Mouse (Mus musculus) stomach, embryonic 16.5 days (tissue): Measurements from ENCODE around the gene Mllt1. TPM values are rescaled to one million over a fixed set of nuclear protein-coding genes. Genes with fewer than 3 reads are reported as not detected.

ENCODE experiments used
- ATAC-seq: fragments of 200-750 bp; cut with Nextera tagmentation; 2 replicates; pipeline ENCODE4 v1.8.0; 2017; ENCODE audit warnings: moderate number of reproducible peaks, moderate TSS enrichment; ENCODE audit not compliant: insufficient read depth, low FRiP score
- H3K27ac ChIP-seq: fragments of 300-500 bp; sonication (generic); 2 replicates; pipeline ENCODE4 v1.5.1; 2014; ENCODE audit warnings: low read length
- H3K27me3 ChIP-seq: fragments of 300-500 bp; sonication (generic); 2 replicates; pipeline ENCODE4 v1.6.1; 2014; ENCODE audit warnings: low read length, control low read depth, mixed read lengths; ENCODE audit not compliant: control insufficient read depth, insufficient read depth
- H3K36me3 ChIP-seq: fragments of 300-500 bp; sonication (generic); 2 replicates; pipeline ENCODE4 v1.6.1; 2014; ENCODE audit warnings: low read length; ENCODE audit not compliant: control insufficient read depth, insufficient read depth
- H3K4me1 ChIP-seq: fragments of 300-500 bp; sonication (generic); 2 replicates; pipeline ENCODE4 v1.6.1; 2014; ENCODE audit warnings: low read length, control low read depth, mixed read lengths; ENCODE audit not compliant: control insufficient read depth, insufficient read depth
- H3K4me2 ChIP-seq: fragments of 300-500 bp; sonication (generic); 2 replicates; pipeline ENCODE4 v1.6.1; 2014; ENCODE audit warnings: low read depth, low read length, mixed read lengths
- H3K4me3 ChIP-seq: fragments of 300-500 bp; sonication (generic); replicated peaks from 2 replicates; pipeline ENCODE4 v1.5.1; 2014; ENCODE audit warnings: mild to moderate bottlenecking, low read length
- H3K9ac ChIP-seq: fragments of 300-500 bp; sonication (generic); 2 replicates; pipeline ENCODE4 v1.6.1; 2014; ENCODE audit warnings: low read length
- H3K9me3 ChIP-seq: fragments of 300-500 bp; sonication (generic); replicated peaks from 2 replicates; pipeline ENCODE4 v1.6.1; 2016; ENCODE audit warnings: low read length, control low read depth; ENCODE audit not compliant: control insufficient read depth
- WGBS: fragments of 180-500 bp; shearing (Covaris S2); extraction: QIAGEN DNeasy Blood & Tissue Kit; methylation state at CpG from one replicate; pipeline ENCODE4 v1.1.7; 2014; 5-methylcytosine and 5-hydroxymethylcytosine counted together
- polyA plus RNA-seq: library from polyadenylated mRNA; unstranded; fragments of >200 nt; fragmentation: Nextera tagmentation; extraction: Ambion mirVana; gene quantifications from 2 replicates; pipeline ENCODE4 v1.2.1, GENCODE M21; 2015

Mllt1 gene
- polyA plus RNA-seq, 1 experiment from 2014 or later: 25.5 TPM

DNA sequence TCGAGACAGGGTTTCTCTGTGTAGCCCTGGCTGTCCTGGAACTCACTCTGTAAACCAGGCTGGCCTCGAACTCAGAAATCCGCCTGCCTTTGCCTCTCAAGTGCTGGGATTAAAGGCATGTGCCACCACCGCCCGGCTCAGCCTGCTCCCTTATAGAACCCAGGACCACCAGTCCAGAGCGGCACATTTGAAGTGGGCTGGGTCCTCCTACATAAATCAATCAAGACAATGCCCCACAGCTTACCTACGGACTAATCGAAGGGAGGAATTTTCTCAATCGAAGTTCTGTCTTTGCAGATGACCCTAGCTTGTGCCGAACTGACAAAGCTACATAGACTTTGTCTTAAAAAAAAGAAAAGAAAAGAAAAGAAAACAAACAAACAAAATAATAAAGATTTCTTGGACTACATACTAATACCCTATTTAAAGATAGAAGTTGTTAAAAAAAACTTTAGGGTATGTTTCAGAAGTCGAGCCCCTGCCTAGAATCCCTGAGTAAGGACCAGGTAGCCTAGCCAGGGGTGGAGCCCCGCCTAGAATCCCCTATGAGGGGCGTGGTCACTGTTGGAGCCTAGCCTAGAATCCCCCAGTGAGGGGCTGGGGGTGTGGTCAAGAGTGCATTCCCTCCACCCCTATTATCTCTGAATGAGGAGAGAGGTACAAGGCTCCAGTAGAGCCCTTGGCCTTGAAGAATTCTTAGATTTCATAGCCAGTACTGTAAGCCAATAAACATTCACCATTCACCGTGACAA lies 38.9 kb upstream of the Mllt1 start:
- Histone ChIP-seq H3K4me3 (no peak overlapping the region), H3K9ac (no peak overlapping the region), H3K4me1 (no peaks in the 10 kb centered on the region), H3K4me2 (no peak overlapping the region), H3K9me3 (no peaks in the 10 kb centered on the region), H3K36me3 (no peaks in the 10 kb centered on the region), H3K27ac (no peak overlapping the region), H3K27me3 (no peaks in the 10 kb centered on the region)
- ATAC-seq: no peak
- WGBS: 59% methylated on average over 13 of the region's 14 CpGs

DNA sequence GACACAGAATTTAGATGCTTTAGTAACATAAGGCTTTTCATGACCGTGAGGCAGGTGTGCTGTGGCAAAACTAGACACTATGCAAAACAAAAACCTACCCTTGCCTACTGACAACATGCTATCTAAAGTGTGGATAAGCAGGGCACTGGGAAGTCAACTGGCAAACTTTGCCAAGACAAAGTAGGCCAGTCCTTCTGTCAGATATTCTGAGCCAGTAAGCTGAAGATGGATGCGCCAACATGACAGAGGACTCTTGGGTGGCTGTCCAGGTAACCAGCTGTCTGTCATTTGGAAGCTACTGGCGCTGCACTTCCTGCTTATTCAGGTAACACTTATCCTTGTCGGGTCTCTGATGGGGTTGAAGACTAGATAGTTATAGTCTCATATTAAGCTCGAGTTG lies 34.9 kb upstream of the Mllt1 start:
- no peak overlapping the region for H3K4me3 ChIP-seq
- no peak overlapping the region for H3K27ac ChIP-seq
- no peak overlapping the region for H3K4me2 ChIP-seq
- no peaks in the 10 kb centered on the region for H3K36me3 ChIP-seq
- H3K4me1 ChIP-seq: no peaks in the 10 kb centered on the region
- H3K9ac ChIP-seq: no peak overlapping the region
- WGBS: 65% methylated on average over 5 of the region's 5 CpGs
- H3K9me3 ChIP-seq: no peaks in the 10 kb centered on the region
- no peak for ATAC-seq
- H3K27me3 ChIP-seq: no peaks in the 10 kb centered on the region

DNA sequence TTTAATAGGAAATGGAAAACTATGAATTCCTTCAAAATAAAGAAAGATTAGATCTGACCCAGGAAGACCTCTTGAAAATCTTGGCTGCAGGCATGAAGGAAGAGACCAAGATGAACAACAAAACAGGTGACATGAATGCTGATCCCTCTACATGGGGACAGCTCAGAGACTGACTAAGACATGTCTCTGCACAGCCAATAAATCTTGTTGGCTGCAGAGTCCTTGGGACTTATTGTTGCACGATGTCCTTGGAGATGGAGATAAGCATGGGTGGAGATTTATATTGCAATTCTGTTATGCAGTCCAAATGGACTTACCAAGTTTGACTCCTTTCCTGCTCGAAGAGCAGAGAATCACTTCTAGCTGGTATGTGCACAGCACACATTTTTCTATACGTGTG lies 34.1 kb upstream of the Mllt1 start:
- Histone ChIP-seq H3K9ac (no peak overlapping the region), H3K9me3 (no peaks in the 10 kb centered on the region), H3K4me1 (no peaks in the 10 kb centered on the region), H3K4me2 (no peak overlapping the region), H3K27me3 (no peaks in the 10 kb centered on the region), H3K36me3 (no peaks in the 10 kb centered on the region), H3K4me3 (no peak overlapping the region), H3K27ac (no peak overlapping the region)
- 52% methylated on average over 3 of the region's 3 CpGs for WGBS
- no peak for ATAC-seq

DNA sequence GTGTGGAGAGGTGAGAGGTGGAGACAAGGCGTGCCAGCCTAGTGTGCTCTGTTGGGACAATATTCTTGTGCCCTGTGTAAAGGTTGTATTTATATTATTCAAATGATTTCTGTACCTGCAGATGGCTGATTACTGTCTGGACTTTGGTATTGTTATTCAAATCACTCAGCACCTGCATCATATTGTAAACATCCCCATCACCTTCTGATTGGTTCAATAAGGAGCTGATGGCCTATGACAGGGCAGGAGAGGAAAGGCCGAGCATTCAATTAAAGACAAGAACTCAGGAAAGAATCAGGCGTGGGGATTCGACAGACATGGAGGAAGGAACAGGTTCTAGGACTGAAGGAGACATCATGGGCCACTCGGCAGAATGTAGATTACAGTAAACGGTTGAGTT lies 28.4 kb upstream of the Mllt1 start:
- H3K4me3 ChIP-seq: no peak overlapping the region
- H3K27me3 ChIP-seq: no peaks in the 10 kb centered on the region
- H3K9ac ChIP-seq: no peak overlapping the region
- no peaks in the 10 kb centered on the region for H3K4me1 ChIP-seq
- no peak for ATAC-seq
- no peaks in the 10 kb centered on the region for H3K9me3 ChIP-seq
- H3K36me3 ChIP-seq: no peaks in the 10 kb centered on the region
- no peak overlapping the region for H3K4me2 ChIP-seq
- WGBS: 72% methylated on average over 6 of the region's 6 CpGs
- H3K27ac ChIP-seq: no peak overlapping the region

DNA sequence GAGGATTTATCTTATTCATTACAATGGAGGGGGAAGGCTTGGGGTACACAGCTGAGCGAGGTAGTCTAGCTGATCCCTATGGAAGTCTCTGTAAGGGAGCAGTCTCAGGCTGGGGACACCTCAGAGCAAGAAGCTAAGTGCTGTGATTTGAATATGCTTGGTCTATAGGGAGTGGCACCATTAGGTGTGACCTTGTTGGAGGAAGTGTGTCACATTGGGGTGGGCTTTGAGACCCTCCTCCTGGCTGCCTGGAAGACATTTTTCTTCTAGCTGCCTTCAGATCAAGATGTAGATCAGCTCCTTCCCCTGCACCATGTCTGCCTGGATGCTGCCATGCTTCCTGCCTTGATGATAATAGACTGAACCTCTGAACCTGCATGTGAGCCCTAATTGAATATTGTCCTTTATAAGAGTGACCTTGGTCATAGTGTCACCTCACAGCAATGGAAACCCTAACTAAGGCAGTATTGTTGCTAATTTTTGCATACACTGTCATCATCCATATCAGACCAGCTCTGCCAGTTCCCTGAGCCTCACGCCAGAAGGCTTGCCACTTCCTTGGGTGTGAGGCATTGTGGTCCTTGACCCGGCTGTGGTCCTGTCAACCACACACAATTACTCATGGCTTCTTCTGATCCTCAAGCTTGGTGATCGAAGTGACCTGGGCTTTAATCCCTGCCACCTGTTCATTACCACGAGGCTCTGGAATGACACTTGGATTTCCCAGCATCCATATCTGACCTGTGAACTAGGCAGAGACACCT lies 27.6 kb upstream of the Mllt1 start:
- Histone ChIP-seq H3K4me3 (no peak overlapping the region), H3K4me1 (no peaks in the 10 kb centered on the region), H3K36me3 (no peaks in the 10 kb centered on the region), H3K9ac (no peak overlapping the region), H3K27ac (no peak overlapping the region), H3K4me2 (no peak overlapping the region), H3K9me3 (no peaks in the 10 kb centered on the region), H3K27me3 (no peaks in the 10 kb centered on the region)
- no peak for ATAC-seq
- WGBS: 67% methylated on average over 5 of the region's 5 CpGs

DNA sequence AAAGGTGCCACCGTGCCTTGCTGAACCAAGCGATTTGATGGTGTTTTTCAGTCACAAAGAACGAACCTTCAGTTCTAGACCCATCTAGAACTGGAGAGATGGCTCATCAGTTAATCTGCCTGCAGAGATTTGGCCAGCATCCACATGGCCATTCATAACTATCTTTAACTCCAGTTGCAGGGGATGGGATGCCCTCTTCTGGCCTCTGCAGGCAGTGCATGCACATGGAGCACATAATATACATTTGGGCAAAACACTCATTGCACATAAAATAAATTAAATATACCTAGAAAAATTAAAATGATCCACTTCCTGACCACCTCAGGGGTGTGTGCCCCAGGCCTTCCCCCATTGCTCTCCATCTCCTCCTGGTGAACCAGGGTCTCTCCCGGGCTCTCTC lies 26.7 kb upstream of the Mllt1 start:
- ATAC-seq: no peak
- Histone ChIP-seq H3K9me3 (no peaks in the 10 kb centered on the region), H3K4me2 (no peak overlapping the region), H3K36me3 (no peaks in the 10 kb centered on the region), H3K27ac (no peak overlapping the region), H3K4me1 (no peaks in the 10 kb centered on the region), H3K4me3 (no peak overlapping the region), H3K9ac (no peak overlapping the region), H3K27me3 (no peaks in the 10 kb centered on the region)
- WGBS: 89% methylated on average over 4 of the region's 4 CpGs

DNA sequence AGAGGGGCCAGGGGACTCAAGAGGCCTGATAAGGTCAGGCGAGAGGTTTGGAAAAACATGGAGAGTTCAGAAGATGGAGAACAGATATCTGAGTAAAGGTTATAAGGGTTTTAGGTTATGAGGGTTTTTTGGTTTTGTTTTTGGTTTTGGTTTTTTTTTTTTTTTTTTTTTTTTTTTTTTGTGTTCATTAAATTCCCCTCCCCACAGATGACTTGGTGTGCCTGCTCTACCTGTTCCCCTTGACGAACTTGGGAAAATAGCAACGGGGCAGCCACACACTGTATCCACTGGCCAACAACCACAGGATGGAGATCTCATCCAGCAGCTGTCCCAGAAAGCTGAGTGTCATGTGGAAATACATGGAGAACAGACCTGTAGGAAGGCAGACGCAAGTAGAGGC lies 23.5 kb upstream of the Mllt1 start:
- no peak for ATAC-seq
- no peaks in the 10 kb centered on the region for H3K27me3 ChIP-seq
- H3K4me1 ChIP-seq: no peaks in the 10 kb centered on the region
- no peaks in the 10 kb centered on the region for H3K36me3 ChIP-seq
- H3K27ac ChIP-seq: no peak overlapping the region
- H3K4me2 ChIP-seq: no peak overlapping the region
- H3K9ac ChIP-seq: no peak overlapping the region
- 73% methylated on average over 4 of the region's 4 CpGs for WGBS
- H3K9me3 ChIP-seq: no peaks in the 10 kb centered on the region
- no peak overlapping the region for H3K4me3 ChIP-seq

DNA sequence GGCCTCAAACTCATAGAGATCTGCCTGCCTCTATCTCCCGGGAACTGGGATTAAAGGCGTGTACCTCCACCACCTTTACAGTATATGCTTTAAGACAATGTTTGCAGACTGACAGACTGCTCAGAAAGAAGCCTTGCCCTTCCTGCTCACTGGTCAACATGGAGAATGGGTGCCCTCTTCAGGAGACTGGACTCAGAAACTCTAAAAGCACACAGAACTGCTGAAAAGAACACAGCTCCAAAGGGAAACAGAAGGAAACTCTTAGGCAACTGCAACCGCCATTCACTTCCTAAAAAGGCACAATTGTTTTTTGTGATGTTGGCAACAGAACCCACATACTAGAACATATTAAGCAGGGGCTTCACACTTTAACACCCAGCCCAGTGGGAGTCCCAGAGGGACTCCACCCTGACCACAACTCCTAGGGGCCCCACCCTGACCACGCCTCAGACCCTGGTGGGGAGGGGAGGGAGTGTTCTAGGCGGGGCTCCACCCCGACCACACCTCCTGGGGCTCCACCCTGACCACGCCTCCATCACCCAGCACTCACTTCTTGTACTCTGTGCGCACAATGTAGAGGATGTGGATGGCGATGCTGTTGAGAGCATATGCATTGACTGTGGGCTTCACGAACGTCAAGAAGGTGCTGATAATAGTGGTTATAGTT lies 22.7 kb upstream of the Mllt1 start:
- no peak overlapping the region for H3K27ac ChIP-seq
- no peaks in the 10 kb centered on the region for H3K27me3 ChIP-seq
- no peaks in the 10 kb centered on the region for H3K9me3 ChIP-seq
- no peak overlapping the region for H3K4me2 ChIP-seq
- peak; percentile 87 for ATAC-seq
- 20% methylated on average over 11 of the region's 11 CpGs for WGBS
- H3K9ac ChIP-seq: no peak overlapping the region
- H3K36me3 ChIP-seq: no peaks in the 10 kb centered on the region
- H3K4me3 ChIP-seq: no peak overlapping the region
- no peaks in the 10 kb centered on the region for H3K4me1 ChIP-seq

DNA sequence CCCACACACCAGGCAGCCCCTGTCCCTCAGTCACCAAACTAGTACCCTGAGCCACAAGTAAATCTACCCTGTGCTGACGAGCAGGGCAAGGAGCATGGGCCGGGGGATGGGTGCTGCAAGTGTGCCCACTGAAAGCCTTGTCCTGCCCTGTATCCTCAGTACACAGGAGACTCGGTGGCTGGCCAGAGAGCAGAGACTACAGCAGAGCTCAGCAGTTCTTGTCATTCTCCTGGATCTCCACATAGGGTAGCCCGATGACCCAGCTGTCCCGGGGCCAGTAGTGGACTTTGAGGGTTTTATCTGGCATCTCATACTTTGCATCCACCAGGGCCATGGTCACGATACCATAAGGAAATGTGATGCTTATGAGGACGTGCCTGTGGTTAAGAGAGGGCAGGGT lies 19.7 kb upstream of the Mllt1 start:
- no peaks in the 10 kb centered on the region for H3K4me1 ChIP-seq
- no peak for ATAC-seq
- no peak overlapping the region for H3K27ac ChIP-seq
- H3K4me2 ChIP-seq: no peak overlapping the region
- H3K9me3 ChIP-seq: no peaks in the 10 kb centered on the region
- no peaks in the 10 kb centered on the region for H3K27me3 ChIP-seq
- H3K36me3 ChIP-seq: no peaks in the 10 kb centered on the region
- 76% methylated on average over 7 of the region's 7 CpGs for WGBS
- H3K9ac ChIP-seq: no peak overlapping the region
- H3K4me3 ChIP-seq: no peak overlapping the region
